Mouse (Mus musculus): ENCODE measurements around the gene Anapc4.

DNA sequence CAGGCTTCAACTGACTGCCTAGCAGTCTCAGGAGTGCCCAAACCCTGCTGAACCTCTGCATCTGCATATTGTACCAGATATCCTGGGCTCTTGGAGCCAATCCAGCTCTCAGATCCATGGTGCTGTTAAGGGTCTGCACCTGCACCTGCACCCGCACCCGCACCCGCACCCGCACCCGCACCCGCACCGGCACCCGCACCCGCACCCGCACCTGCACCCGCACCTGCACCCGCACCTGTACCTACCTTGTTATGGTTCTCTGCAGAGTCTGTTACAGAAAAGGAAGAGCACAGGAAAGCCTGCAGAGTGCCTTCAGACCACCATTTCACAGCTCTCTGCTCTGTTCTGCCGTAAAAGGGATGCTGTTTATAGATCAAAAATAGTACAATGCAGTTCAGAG lies 38.2 kb downstream of the Anapc4 start:
- TF ChIP-seq POLR2A (IDR thresholded peaks at IDR 0.05; ENCODE audit: low read depth, low read length) (no peak), CTCF (IDR thresholded peaks at IDR 0.05; ENCODE audit: extremely low read depth, insufficient read length, insufficient replicate concordance, low read depth, low read length) (no peak)
